Mouse (Mus musculus) layer of hippocampus, postnatal 36 days (tissue): ENCODE data around the gene Thsd7a. TPM values are rescaled to one million over a fixed set of nuclear protein-coding genes. Genes with fewer than 3 reads are reported as not detected.

Experiments
- DNase-seq, 2 experiments: peaks; one replicate each; pipeline ENCODE4 v3.0.0; 2022
- total RNA-seq, 2 experiments: library from RNA; stranded (reverse); gene quantifications; 2 replicates each; pipeline ENCODE4 v1.2.3; 2021

Thsd7a gene
- total RNA-seq, 2 experiments from 2014 or later: 39.1 to 41.1 TPM

DNA sequence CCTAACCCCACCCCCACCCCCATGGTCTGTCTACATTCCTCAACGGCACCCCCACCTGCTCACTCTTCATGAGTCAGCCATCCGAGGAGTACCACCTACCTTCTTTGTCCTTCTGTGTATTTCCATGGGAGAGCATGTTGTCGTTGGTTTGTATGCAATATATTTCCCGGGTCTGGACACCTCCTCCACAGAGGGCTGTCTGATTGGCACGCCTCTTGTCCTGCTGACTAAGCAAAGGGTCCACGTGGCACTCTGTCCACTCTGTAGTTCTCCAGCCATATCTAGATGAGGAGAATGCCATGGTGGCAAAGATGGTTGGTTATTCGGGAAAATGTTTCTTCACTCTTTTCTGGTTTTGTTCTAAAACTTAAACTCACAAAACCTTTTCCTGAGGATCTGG, 248.3 kb downstream of the Thsd7a start:
- DNase-seq: no peak

GRCm38 (mm10) chr6:12499866-12500265, 249.3 kb downstream of the Thsd7a start:
- no peak for DNase-seq

GRCm38 (mm10) chr6:12493571-12493970, 255.6 kb downstream of the Thsd7a start:
- DNase-seq: no peak

GRCm38 (mm10) chr6:12488882-12489281, 260.3 kb downstream of the Thsd7a start:
- DNase-seq: no peak

DNA sequence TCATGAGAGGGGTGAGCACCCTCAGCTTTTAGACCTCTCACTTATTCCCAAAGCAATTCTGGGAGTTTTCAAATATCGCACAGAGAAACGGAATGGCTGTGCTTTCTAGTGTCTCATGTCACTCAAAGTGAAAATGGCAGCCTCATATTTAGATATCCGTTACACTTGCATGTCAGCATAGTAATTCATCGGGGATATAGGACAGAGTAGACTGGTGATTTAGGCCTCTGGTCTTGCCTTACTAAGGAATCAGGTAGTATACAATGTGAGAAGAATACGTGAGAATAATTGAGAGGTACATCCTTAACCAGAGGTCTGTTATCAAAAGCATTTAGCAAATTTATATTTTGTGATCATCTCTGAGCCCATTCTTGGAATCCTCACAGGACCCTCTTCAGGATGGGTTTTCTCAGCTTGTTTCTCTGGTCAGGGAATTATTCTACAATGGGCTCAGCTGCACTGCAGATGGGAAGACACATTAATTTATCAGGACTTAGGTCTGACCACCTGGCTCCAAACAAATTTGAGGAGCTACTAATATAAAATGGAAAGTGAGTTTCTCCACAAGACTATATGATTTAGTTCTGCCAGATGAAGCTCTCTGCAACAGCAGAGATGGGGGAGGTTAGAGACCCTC, 267.6 kb downstream of the Thsd7a start:
- no peak for DNase-seq

DNA sequence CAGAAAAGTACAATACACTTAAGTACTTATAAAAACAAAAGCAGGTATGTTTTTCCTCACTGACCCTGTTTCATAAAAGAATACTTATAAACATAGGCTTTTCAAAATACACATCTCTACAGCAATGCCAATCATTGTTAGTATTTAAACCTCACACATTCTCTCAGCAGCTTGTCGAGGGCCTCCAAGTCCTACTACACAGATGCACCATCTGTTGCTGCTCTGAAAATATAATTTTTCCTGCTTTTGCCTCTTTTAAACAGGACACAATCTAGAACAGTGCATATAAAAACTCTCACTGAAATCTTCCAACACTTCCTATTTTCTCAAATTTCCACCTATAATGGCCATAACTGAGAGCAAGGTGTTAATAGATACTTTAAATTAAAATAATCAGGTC, 270.9 kb downstream of the Thsd7a start:
- DNase-seq: peak; percentile 31 to 52

DNA sequence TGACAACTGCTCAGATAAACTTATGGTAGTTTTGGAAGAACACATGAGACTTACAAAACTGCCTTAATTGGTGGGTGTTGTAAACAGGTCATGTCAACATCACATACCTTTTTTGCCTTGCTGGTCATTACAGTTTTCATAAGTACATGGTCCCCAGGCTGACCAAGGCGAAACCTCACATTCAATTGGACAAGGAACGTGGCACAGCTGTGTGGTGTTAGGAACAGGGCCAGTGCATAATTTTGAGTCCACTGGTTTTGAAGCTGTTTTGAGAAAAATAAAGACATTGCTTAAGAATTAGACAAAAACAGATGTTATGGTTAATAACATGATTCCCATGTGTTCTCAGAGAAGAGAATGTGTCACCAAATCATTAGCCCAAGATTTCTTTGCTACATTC, 278.3 kb downstream of the Thsd7a start:
- no peak for DNase-seq

DNA sequence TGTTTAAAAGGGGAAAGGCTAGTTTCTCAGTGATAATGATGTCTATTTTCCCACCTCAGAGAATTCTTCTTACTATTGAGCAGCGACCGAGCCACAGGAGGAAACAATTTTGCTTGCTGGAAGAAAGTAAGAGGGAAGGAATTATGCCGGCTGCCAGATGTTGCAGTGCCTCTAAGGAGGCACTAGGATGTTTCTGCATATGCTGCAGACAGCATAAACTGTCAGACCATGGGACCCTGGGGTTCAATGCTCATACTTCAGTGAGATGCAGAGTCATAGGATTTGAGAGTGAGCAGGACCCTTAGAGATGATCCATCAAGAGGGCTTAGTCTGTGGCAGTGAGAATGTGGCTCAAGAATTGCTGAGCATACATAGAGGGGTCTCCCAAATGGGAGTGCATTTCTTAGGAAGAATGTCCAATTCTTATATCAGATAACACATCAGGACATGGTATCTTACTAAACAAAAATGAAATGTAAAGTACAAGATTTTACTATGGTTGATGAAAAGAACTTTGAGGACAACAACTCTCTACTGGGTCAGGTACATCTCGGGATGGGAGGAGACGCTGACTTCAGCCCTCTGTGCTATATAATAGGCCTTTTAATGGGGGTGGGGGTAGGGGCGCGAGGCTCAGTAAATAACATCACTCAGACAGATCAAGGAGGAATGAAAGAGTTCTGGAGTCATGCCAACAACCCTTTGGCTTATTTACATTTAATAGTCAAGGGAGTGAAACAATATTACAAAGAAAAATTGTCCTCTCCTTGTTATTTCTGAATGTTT, 281.7 kb downstream of the Thsd7a start:
- DNase-seq: no peak

DNA sequence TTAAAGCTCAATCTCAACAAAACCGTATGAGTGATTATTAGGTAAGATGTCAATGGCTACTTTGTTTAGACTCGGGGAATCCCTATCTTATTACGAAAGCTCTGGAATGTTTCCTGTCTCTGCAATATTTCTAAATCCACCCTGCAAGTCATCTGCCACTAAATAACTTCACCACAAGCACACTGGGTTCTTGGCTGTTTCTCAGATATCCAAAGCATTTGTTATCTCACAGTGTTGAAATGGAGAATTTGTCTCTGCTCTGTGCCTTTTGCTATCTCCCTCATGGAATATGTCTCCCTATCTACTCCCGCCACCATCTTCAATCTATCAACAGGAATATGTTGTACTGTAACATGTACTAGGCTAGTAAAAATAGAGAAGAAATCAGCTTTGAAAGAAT, 290.4 kb downstream of the Thsd7a start:
- DNase-seq: no peak

GRCm38 (mm10) chr6:12457451-12457850, 291.8 kb downstream of the Thsd7a start:
- no peak for DNase-seq

DNA sequence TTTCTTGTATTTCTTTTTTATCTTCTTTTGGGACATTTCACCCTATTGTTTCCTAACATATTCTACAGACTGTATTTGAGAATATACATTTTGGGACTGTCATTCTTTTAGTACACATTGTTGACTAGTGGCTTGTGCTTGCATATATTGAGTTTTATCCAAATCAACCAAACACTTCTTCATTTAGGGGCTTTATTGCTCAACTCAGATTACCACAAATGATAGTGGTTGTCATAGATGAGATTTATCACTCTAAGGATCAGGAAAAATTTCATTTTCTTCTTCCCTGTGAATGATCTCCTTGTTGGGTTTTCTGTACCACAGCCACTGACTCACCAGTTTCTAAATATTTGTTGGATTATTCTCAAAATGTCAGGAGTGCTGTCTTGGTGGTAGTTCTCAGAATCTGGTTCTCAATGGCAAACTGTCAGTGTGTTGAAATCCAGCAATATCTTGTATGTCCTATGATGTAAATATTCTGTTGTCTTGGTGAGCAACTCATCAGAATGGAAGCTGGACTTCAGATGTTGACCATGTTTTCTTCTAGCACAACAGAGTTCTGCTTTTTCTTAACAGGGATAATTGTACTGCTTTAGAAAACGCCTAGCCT, 294.2 kb downstream of the Thsd7a start:
- DNase-seq: no peak

DNA sequence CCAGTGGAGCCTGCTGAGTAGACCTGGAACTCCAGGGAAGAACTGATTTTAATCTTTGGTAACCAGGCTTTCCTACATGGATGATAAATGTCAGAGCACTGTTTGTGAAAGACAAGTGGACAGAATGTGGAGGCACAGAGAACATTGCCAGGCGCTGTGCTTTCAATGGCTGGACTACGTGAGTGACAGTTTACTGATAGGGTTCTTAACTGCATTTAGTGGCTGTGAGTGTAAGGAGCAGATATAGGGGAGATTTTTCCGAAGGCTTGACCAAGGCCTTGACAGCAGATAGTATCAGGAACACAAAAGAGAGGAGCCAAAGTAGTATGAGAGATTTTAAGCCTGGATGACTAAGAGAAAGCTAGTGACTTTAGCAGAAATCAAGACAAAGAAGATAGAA, 295.1 kb downstream of the Thsd7a start:
- DNase-seq: no peak

DNA sequence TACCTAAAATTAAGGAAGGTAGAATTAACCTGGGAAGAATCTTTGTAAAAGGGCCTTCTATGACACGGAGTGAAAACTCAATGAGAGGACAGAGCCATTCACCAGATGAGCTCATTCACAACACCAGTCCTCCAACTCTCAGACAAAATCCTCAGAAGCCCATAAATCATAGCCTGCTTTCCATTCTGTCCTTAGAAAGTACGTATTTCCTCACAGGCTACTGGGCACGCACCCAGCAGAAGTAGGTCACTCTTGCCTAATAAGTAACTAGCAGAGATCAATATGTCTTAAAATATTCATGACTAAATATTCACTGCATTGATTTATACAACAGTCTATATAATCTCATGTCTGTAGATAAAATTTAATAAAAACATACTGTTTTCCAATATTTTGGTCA, 300.4 kb downstream of the Thsd7a start:
- DNase-seq: no peak

DNA sequence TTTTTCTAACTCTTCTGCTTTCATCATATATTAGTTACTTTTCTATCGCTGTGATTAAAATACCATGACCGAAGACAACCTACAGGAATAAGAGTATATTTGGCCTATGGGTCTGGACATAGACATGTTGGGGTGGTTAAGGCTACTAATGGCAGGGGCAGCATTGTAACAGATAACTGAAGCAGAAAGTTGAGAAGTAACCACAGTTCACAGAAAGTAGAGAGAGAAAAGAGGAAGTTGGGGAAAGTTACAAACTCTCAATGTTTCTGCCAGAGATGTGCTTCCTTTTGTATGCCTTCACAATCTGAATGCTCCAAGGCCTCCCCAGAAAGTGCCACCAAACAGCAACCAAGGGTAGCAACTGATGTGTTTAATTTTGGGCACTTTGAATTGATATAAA, 303.7 kb downstream of the Thsd7a start:
- DNase-seq: no peak

- no peak for DNase-seq
These were observed 309.6 kb downstream of the Thsd7a start for GRCm38 (mm10) chr6:12439561-12439960.

GRCm38 (mm10) chr6:12419070-12419469, 330.1 kb downstream of the Thsd7a start:
- DNase-seq: no peak

DNA sequence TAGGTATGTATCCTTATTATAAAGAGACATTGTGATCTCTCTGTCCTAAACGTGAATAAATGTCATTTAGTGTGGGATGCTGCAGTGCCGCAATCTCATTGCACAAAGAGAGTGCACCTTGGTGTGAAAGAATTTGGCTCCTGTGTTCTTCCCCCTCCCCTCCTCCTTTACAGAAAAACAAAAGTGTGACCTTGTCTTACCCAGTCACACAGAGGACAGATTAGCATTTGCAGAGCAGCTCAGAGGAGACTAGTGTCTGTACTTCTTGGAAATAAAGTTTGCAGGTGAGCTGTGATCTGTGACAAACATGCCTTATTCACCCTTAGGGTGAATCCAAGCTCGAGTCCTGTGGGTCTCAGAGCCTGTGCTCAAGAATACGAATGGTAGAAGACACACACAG, 332.2 kb downstream of the Thsd7a start:
- no peak for DNase-seq

- no peak for DNase-seq
These were observed 344.8 kb downstream of the Thsd7a start for GRCm38 (mm10) chr6:12404441-12404840.

DNA sequence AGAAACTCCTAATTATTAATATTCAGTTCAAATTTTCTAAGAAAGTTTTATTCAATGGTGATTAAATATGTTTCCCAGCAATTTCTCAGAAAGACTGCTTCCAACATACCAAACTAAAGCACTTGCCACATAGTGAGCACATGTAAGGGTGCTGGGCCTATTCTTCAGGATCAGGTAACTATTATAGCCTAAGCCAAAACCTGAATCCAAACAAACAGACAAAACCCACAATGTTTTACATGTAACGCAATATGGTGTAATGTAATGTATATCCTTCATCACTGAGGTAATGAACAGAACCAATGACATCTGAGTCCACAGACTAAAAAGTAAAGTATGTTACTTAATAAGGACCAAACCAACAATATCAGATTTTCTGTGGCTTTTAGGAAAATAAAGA, 346.2 kb downstream of the Thsd7a start:
- DNase-seq: no peak

DNA sequence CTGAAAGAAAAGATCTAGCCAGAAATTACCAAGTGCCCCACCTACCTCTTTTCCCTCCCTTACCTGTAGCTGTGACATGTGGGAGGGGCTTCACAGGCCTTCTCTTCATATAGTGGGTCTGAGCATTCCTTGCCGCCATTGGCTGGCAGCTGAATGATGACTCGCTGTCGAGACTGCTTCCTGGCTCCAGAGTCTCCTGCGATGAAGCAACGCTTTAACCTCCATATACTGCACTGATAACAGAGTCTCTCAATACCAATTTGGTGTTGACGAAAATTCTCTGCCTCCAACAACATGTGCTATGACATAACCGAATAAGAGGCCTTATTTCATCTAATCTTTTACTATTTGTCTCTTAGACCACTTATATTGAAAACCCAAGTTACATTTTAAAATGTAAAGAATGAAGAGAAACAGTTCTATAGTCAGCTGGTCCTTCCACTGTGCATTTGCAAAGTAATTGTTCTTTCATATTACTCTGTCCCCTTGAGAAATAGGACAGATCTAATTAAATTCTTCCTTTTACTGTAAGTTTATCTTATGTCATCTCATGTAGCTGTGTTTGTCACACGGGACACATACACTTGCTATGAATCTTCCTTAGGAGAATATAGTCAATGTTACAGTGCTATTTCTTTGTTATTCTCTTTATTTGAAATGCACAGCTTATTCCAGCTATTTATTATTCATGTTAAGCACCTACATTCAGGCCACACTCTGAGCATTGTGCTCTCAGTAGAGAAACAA, 351.3 kb downstream of the Thsd7a start:
- DNase-seq: no peak

DNA sequence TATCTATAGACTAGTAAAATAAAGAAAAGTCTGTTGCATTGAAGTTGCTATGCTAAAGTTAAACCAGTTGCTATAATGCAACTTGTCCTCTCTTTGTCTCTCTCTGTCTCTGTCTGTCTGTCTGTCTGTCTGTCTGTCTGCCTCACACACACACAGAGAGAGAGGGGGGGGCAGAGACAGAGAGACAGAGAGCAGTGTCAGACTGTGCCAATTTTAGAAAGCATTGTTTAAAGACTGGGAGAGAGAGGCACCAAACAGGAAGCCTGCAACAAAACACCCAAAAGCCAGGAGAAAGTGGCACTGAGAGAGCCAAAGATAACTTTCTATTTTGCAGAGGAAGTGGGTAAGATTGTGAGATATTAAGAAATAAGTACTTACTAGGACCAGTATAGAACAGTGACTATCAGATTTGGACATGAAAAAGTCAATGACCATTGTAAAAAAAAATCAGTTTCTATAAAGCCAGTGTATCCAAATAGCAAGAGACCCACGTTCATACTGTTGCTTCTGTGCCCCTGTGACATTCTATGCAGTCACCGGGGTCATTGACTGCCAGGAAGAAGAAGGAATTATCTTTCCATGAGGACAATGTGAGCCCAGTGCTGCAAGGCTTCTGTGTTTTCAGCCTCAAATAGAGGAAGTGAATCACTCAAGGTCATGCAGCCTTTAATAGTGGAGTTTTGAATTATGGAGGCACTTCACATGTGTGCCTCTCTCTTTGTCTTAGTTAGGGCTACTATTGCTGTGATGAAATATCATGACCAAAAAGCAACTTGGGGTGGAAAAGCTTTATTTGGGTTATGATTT, 355.4 kb downstream of the Thsd7a start:
- DNase-seq: no peak

- DNase-seq: no peak
These were observed 362.5 kb downstream of the Thsd7a start for GRCm38 (mm10) chr6:12386731-12387130.
